Mouse (Mus musculus) embryonic facial prominence, embryonic 10.5 days (tissue): ENCODE measurements around the gene Als2cl. TPM values are rescaled to one million over a fixed set of nuclear protein-coding genes. Genes with fewer than 3 reads are reported as not detected.

Experiments
- DNase-seq: peaks from one replicate; pipeline ENCODE4 v3.0.0-alpha.2; 2017; ENCODE audit warnings: low spot score
- H3K27ac ChIP-seq: fragments of 300-500 bp; sonication (generic); replicated peaks from 2 replicates; pipeline ENCODE4 v1.5.1; 2016; ENCODE audit warnings: mild to moderate bottlenecking
- H3K27me3 ChIP-seq: fragments of 300-500 bp; sonication (generic); replicated peaks from 2 replicates; pipeline ENCODE4 v1.6.1; 2016; ENCODE audit warnings: low read depth, mild to moderate bottlenecking; ENCODE audit not compliant: poor library complexity, severe bottlenecking
- H3K36me3 ChIP-seq: fragments of 300-500 bp; sonication (generic); replicated peaks from 2 replicates; pipeline ENCODE4 v1.6.1; 2016; ENCODE audit warnings: mild to moderate bottlenecking, moderate library complexity
- H3K4me1 ChIP-seq: fragments of 300-500 bp; sonication (generic); 2 replicates; pipeline ENCODE4 v1.6.1; 2016
- H3K4me3 ChIP-seq: fragments of 300-500 bp; sonication (generic); 2 replicates; pipeline ENCODE4 v1.5.1; 2016; ENCODE audit warnings: mild to moderate bottlenecking, moderate library complexity
- H3K9me3 ChIP-seq: fragments of 300-500 bp; sonication (generic); 2 replicates; pipeline ENCODE4 v1.6.1; 2016; ENCODE audit warnings: mild to moderate bottlenecking
- WGBS: fragments of 180-500 bp; shearing (Covaris S2); methylation state at CpG from one replicate; pipeline ENCODE4 v1.1.7; 2016; 5-methylcytosine and 5-hydroxymethylcytosine counted together
- polyA plus RNA-seq: library from polyadenylated mRNA; unstranded; fragments of >200 nt; fragmentation: Nextera tagmentation; extraction: Ambion mirVana; gene quantifications from 2 replicates; pipeline ENCODE4 v1.2.1, GENCODE M21; 2016

Als2cl gene
- polyA plus RNA-seq, 1 experiment from 2014 or later = 2.1 TPM

DNA sequence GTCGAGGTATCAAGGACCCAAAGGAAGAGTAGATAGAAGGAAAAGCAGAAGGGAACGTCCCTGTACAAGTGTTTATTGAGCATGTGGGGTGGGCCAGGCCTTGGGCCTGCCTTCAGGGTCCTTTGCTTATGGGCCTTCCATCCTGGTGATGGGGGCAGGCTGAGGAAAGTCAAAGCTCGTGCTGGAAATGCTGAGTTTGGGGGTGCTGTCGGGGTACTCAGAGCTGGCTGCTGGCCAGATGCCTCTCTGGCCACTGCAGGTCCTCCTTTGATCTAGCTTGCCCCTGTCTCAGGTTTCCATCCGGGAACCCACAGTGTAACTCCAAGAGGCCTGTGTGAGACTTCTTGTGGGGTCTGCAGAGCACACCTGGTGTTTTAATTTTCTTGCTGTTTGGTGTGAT is 21.1 kb upstream of the Als2cl start:
- Histone ChIP-seq H3K36me3 (no peaks in the 10 kb centered on the region), H3K9me3 (no peaks in the 10 kb centered on the region), H3K4me1 (peaks cover 17% of the 10 kb centered on the region), H3K27me3 (peaks cover 48% of the 10 kb centered on the region), H3K27ac (no peak overlapping the region), H3K4me3 (no peak overlapping the region)
- 49% methylated on average over 5 of the region's 5 CpGs for WGBS
- DNase-seq = no peak

GRCm38 (mm10) chr9:110858967-110859596 is 20.6 kb upstream of the Als2cl start:
- H3K27me3 ChIP-seq = peaks cover 48% of the 10 kb centered on the region
- no peak overlapping the region for H3K27ac ChIP-seq
- H3K4me3 ChIP-seq = no peak overlapping the region
- WGBS = 90% methylated on average over 5 of the region's 5 CpGs
- no peaks in the 10 kb centered on the region for H3K9me3 ChIP-seq
- no peaks in the 10 kb centered on the region for H3K36me3 ChIP-seq
- DNase-seq = no peak
- H3K4me1 ChIP-seq = peaks cover 17% of the 10 kb centered on the region

- peaks cover 29% of the 10 kb centered on the region for H3K4me1 ChIP-seq
- 16% methylated on average over 7 of the region's 7 CpGs for WGBS
- H3K36me3 ChIP-seq = no peaks in the 10 kb centered on the region
- H3K27me3 ChIP-seq = peaks cover 53% of the 10 kb centered on the region
- H3K27ac ChIP-seq = no peak overlapping the region
- no peak overlapping the region for H3K4me3 ChIP-seq
- peak; percentile 61 for DNase-seq
- no peaks in the 10 kb centered on the region for H3K9me3 ChIP-seq
These were observed 8.6 kb upstream of the Als2cl start for GRCm38 (mm10) chr9:110871030-110871429.

DNA sequence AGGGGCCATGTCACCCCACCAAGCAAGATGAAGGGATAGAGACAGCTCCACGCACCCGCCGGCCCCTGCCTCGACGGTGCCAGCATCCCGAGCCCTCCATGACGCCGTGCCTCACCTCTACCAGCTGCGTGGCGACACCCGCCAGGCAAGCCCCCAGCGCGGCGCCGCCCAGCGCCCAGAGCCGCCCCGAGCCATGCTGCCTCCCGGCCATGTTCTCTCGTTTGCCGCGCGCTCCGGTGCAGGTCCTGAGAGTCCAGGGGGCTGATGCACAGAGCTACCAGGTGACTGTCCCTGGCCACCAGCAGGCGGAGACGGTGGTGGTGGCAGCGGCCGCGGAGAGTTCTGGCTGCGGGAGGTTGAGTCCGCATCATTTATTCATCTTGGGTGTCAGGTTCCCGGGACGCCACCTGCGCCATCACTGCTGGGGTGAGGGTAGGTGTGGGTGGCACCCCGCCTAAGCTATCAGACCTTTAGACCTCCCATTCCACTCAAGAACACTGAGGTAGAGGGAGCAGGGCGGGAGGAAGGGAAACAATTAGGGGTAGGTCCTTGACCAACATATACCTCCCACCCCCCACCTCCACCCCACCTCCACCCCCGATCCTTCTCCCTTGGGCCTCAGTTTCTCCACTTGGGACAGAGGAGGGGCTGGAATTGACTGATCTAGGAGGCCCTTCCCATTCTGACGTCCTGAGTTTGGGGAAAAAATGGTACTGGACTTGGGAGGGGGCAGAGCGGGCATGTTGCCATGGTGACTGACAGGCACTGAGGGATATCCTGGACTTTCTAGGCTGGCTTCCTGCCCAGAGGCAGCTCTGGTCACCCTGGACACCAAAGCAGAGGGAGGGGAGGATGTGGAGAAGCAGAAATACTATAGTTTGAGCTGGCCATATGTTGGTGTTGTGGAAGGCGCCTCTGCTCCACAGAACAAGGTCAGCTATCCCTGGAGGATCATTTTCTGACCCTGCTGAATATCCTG is 5.7 kb upstream of the Als2cl start:
- Histone ChIP-seq H3K27me3 (peaks cover 78% of the 10 kb centered on the region), H3K4me1 (peaks cover 27% of the 10 kb centered on the region), H3K36me3 (no peaks in the 10 kb centered on the region), H3K4me3 (peak overlapping the region; percentile 54), H3K27ac (peak overlapping the region; percentile 54), H3K9me3 (no peaks in the 10 kb centered on the region)
- WGBS = 9% methylated on average over 40 of the region's 40 CpGs
- DNase-seq = peak; percentile 50

DNA sequence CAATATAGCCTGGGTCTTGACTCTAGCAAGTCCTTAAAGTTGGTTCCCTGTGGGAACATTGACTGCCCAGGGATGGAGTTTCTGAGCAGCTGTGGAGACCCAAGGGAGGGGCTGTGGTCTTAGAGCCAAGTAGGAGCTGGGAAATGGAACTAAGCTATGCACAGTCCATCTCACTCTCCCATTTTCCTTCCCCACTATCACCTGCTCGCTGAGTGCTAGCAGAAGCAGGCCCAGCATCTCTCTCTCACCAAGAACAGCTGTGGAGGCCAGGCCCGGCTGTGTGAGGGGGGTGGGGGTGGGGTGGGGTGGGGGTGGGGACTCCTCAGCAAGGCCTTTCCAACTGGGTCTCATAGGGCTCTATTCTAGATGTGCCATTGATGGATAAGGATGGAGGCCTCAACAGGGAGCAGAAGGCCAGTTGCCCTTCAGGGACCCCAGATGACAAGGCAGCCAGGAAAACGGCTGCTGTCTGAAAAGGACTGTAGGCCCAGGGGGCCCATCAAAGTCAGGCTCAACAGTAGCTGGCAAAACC is 4.9 kb upstream of the Als2cl start:
- Histone ChIP-seq H3K4me3 (peak overlapping the region; percentile 5; the same call in 1 of the 2 replicates), H3K4me1 (peaks cover 32% of the 10 kb centered on the region), H3K27me3 (peaks cover 85% of the 10 kb centered on the region), H3K27ac (no peak overlapping the region), H3K9me3 (no peaks in the 10 kb centered on the region), H3K36me3 (no peaks in the 10 kb centered on the region)
- DNase-seq = no peak
- WGBS = 18% methylated on average over 3 of the region's 3 CpGs

GRCm38 (mm10) chr9:110875288-110875695 is 4.4 kb upstream of the Als2cl start:
- WGBS = 11% methylated on average over 6 of the region's 6 CpGs
- no peak overlapping the region for H3K27ac ChIP-seq
- H3K27me3 ChIP-seq = peaks cover 89% of the 10 kb centered on the region
- no peaks in the 10 kb centered on the region for H3K36me3 ChIP-seq
- peak overlapping the region; percentile 5; the same call in 1 of the 2 replicates for H3K4me3 ChIP-seq
- H3K4me1 ChIP-seq = peaks cover 36% of the 10 kb centered on the region
- peak; percentile 57 for DNase-seq
- H3K9me3 ChIP-seq = no peaks in the 10 kb centered on the region

GRCm38 (mm10) chr9:110877353-110877752 is 2.3 kb upstream of the Als2cl start:
- H3K9me3 ChIP-seq = no peaks in the 10 kb centered on the region
- no peaks in the 10 kb centered on the region for H3K36me3 ChIP-seq
- peaks cover 91% of the 10 kb centered on the region for H3K27me3 ChIP-seq
- 89% methylated on average over 1 of the region's 1 CpGs for WGBS
- no peak overlapping the region for H3K4me3 ChIP-seq
- no peak overlapping the region for H3K27ac ChIP-seq
- H3K4me1 ChIP-seq = peaks cover 44% of the 10 kb centered on the region
- no peak for DNase-seq

GRCm38 (mm10) chr9:110877888-110878287 is 1.8 kb upstream of the Als2cl start:
- no peak overlapping the region for H3K4me3 ChIP-seq
- H3K9me3 ChIP-seq = no peaks in the 10 kb centered on the region
- DNase-seq = no peak
- peaks cover 44% of the 10 kb centered on the region for H3K4me1 ChIP-seq
- H3K27ac ChIP-seq = no peak overlapping the region
- 88% methylated on average over 5 of the region's 5 CpGs for WGBS
- peaks cover 88% of the 10 kb centered on the region for H3K27me3 ChIP-seq
- H3K36me3 ChIP-seq = no peaks in the 10 kb centered on the region

- DNase-seq = peak; percentile 65
- H3K36me3 ChIP-seq = no peaks in the 10 kb centered on the region
- H3K27ac ChIP-seq = peak within 1 kb of the TSS; percentile 65
- WGBS = 1% methylated on average over 57 of the region's 57 CpGs
- no peaks in the 10 kb centered on the region for H3K9me3 ChIP-seq
- peaks cover 67% of the 10 kb centered on the region for H3K27me3 ChIP-seq
- H3K4me3 ChIP-seq = peak within 1 kb of the TSS; percentile 70
- H3K4me1 ChIP-seq = peaks cover 29% of the 10 kb centered on the region
These were observed 410 bp downstream of the Als2cl start, which contains the start of gene Tmie for GRCm38 (mm10) chr9:110879998-110880561. Gene Tmie, minus strand, starts transcription at chr9:110880113.

DNA sequence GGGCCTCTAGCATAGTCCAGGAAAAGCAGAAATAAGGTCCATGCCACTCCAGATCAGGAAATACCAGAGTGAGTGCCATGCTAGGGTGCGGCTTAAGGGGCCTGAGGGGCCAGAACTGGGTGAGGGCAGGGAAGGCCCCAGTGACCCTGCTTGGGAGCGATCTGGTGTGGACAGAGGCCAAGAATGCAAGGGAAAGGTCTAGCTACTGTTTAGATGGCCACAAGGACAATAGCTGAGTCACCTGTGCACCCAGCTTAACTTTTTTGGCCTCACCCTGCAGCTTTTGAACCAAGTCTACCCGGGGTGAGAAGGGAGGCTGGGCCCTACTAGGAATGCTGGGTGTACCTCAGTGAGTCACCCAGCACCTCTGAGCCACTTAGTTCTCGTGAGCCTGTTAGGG is 1.1 kb downstream of the Als2cl start:
- Histone ChIP-seq H3K27me3 (peaks cover 62% of the 10 kb centered on the region), H3K36me3 (no peaks in the 10 kb centered on the region), H3K27ac (no peak overlapping the region), H3K4me1 (peaks cover 23% of the 10 kb centered on the region), H3K4me3 (peak overlapping the region; percentile 70), H3K9me3 (no peaks in the 10 kb centered on the region)
- no peak for DNase-seq
- 69% methylated on average over 4 of the region's 4 CpGs for WGBS

DNA sequence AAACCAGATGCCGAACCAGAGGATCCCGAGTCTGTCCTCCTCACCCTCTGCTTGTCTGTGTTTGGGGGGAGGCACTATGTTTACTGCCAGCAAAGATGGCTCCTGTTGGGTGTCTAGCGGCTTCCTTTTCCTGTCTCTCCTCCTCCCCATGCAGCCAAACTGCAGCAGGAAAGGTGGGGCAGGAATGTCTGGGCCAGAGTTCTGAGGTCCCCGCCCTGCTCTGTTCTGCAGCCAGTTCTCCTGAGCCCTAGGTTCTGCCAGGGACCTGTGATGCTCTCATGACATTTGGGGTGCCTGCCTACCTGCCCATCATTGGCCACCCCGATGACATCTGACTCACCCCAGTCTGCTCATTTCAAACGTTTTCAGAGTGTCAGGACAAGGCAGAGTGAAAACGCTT is 2.3 kb downstream of the Als2cl start:
- H3K27me3 ChIP-seq = peaks cover 57% of the 10 kb centered on the region
- H3K36me3 ChIP-seq = no peaks in the 10 kb centered on the region
- no peaks in the 10 kb centered on the region for H3K9me3 ChIP-seq
- H3K27ac ChIP-seq = no peak overlapping the region
- peaks cover 22% of the 10 kb centered on the region for H3K4me1 ChIP-seq
- 79% methylated on average over 7 of the region's 7 CpGs for WGBS
- no peak overlapping the region for H3K4me3 ChIP-seq
- no peak for DNase-seq
